In genomic region chr3:28267211-28267610, GRCm38 (mm10) we compare ENCODE assay signal across 18 mouse cellular contexts. TPM values are rescaled to one million over a fixed set of nuclear protein-coding genes. Genes with fewer than 3 reads are reported as not detected.
DNase-seq lines count a peak whose midpoint lies in the region; ATAC-seq lines count a peak whose summit lies in the region.
"Had no signal": no experiment of that assay in that cellular context is flagged by ENCODE, and none has a peak within 500 bp of the region (broad histone marks: within the 10 kb centered on the region; RNA-seq: fewer than 3 reads in every experiment).

No protein-coding gene starts in this region.

- no peaks in the 10 kb centered on the region for H3K36me3 ChIP-seq in forebrain, embryonic 14.5 days (ENCODE audit: control insufficient read depth, insufficient read depth, low read length)
- no peaks in the 10 kb centered on the region for H3K36me3 ChIP-seq in forebrain, embryonic 12.5 days (replicated peaks)
- no peaks in the 10 kb centered on the region for H3K36me3 ChIP-seq in midbrain, embryonic 14.5 days (ENCODE audit: control insufficient read depth, insufficient read depth, low read length)
- no peaks in the 10 kb centered on the region for H3K36me3 ChIP-seq in midbrain, embryonic 11.5 days (ENCODE audit: control insufficient read depth, insufficient read depth, low read length)
- H3K36me3 ChIP-seq: kidney, embryonic 15.5 days; limb, embryonic 10.5 days had no signal

- H3K27ac ChIP-seq in forebrain, embryonic 14.5 days (ENCODE audit: low read depth, low read length): no peak overlapping the region
- no peak overlapping the region for H3K27ac ChIP-seq in forebrain, embryonic 12.5 days
- H3K27ac ChIP-seq in midbrain, embryonic 14.5 days (replicated peaks; ENCODE audit: low read depth, low read length): no peak overlapping the region
- H3K27ac ChIP-seq in midbrain, embryonic 11.5 days (ENCODE audit: low read depth, low read length): no peak overlapping the region
- H3K27ac ChIP-seq: kidney, embryonic 15.5 days; limb, embryonic 10.5 days had no signal

- no peak overlapping the region for H3K9ac ChIP-seq in forebrain, embryonic 14.5 days (ENCODE audit: low read length)
- H3K9ac ChIP-seq in forebrain, embryonic 12.5 days: no peak overlapping the region
- H3K9ac ChIP-seq in midbrain, embryonic 14.5 days (replicated peaks; ENCODE audit: low read length): no peak overlapping the region
- no peak overlapping the region for H3K9ac ChIP-seq in midbrain, embryonic 11.5 days (ENCODE audit: low read length)
- H3K9ac ChIP-seq: kidney, embryonic 15.5 days had no signal

- no peaks in the 10 kb centered on the region for H3K27me3 ChIP-seq in forebrain, embryonic 14.5 days (replicated peaks; ENCODE audit: control insufficient read depth, insufficient read depth, low read length)
- no peaks in the 10 kb centered on the region; the same call in 1 of the 2 replicates for H3K27me3 ChIP-seq in forebrain, embryonic 12.5 days
- H3K27me3 ChIP-seq in midbrain, embryonic 14.5 days (ENCODE audit: control insufficient read depth, insufficient read depth, low read length): no peaks in the 10 kb centered on the region
- H3K27me3 ChIP-seq in midbrain, embryonic 11.5 days (ENCODE audit: control insufficient read depth, insufficient read depth, low read length): no peaks in the 10 kb centered on the region; the same call in 1 of the 2 replicates

- ATAC-seq in forebrain, embryonic 14.5 days: no peak
- no peak for ATAC-seq in forebrain, embryonic 12.5 days (ENCODE audit: low FRiP score)
- ATAC-seq in midbrain, embryonic 14.5 days (ENCODE audit: low FRiP score, low TSS enrichment): no peak
- ATAC-seq in midbrain, embryonic 11.5 days (ENCODE audit: low FRiP score): no peak

- H3K4me2 ChIP-seq in forebrain, embryonic 14.5 days (ENCODE audit: low read length): peak overlapping the region; percentile 67
- no peak overlapping the region for H3K4me2 ChIP-seq in forebrain, embryonic 12.5 days
- H3K4me2 ChIP-seq in midbrain, embryonic 14.5 days (ENCODE audit: low read length): peak overlapping the region; percentile 70
- H3K4me2 ChIP-seq in midbrain, embryonic 11.5 days: no peak overlapping the region
- H3K4me2 ChIP-seq: heart, embryonic 11.5 days; kidney, embryonic 15.5 days; liver, embryonic 11.5 days had no signal

- H3K9me3 ChIP-seq in forebrain, embryonic 14.5 days (replicated peaks; ENCODE audit: control insufficient read depth, low read length): no peaks in the 10 kb centered on the region
- H3K9me3 ChIP-seq in forebrain, embryonic 12.5 days: no peaks in the 10 kb centered on the region
- no peaks in the 10 kb centered on the region for H3K9me3 ChIP-seq in midbrain, embryonic 14.5 days (ENCODE audit: control insufficient read depth, low read length)
- H3K9me3 ChIP-seq in midbrain, embryonic 11.5 days (ENCODE audit: control insufficient read depth, low read length): no peaks in the 10 kb centered on the region
- H3K9me3 ChIP-seq: kidney, embryonic 15.5 days; limb, embryonic 10.5 days had no signal

- no peak for DNase-seq in forebrain, embryonic 14.5 days (ENCODE audit: low spot score)
- no peak for DNase-seq in midbrain, embryonic 14.5 days
- DNase-seq in midbrain, embryonic 11.5 days (ENCODE audit: low spot score, missing footprints): no peak
- peak; percentile 5 for DNase-seq in mesoderm, embryonic 11.5 days (ENCODE audit: low read depth, low spot score)
- DNase-seq in skeletal muscle tissue, adult 2 months (ENCODE audit: low read depth, low spot score): peak; percentile 45
- DNase-seq in kidney, postnatal 25 days: no peak
- DNase-seq in adrenal gland, adult 18-20 months (ENCODE audit: low spot score in 2 of 2): no peak
- DNase-seq: adrenal gland, adult 8-10 months; cerebellum, adult 2 months; gastrocnemius, postnatal 25 days; heart, postnatal 14 days; lung, adult 2 months; lung, postnatal 36 days had no signal

- H3K4me1 ChIP-seq in forebrain, embryonic 14.5 days (ENCODE audit: control insufficient read depth, insufficient read depth, low read length): peaks cover 28% of the 10 kb centered on the region
- peaks cover 57% of the 10 kb centered on the region for H3K4me1 ChIP-seq in forebrain, embryonic 12.5 days
- H3K4me1 ChIP-seq in midbrain, embryonic 14.5 days (ENCODE audit: control insufficient read depth, insufficient read depth, low read length): peaks cover 42% of the 10 kb centered on the region
- H3K4me1 ChIP-seq in midbrain, embryonic 11.5 days (ENCODE audit: control insufficient read depth, insufficient read depth, low read length): peaks cover 7% of the 10 kb centered on the region

- no peak overlapping the region for H3K4me3 ChIP-seq in forebrain, embryonic 14.5 days (ENCODE audit: low read depth, low read length)
- no peak overlapping the region for H3K4me3 ChIP-seq in forebrain, embryonic 12.5 days (replicated peaks)
- peak overlapping the region; percentile 83; the same call in 1 of the 2 replicates for H3K4me3 ChIP-seq in midbrain, embryonic 14.5 days (replicated peaks; ENCODE audit: low read depth, low read length)
- no peak overlapping the region for H3K4me3 ChIP-seq in midbrain, embryonic 11.5 days (ENCODE audit: low read depth, low read length)
- H3K4me3 ChIP-seq: kidney, embryonic 15.5 days; limb, embryonic 10.5 days had no signal

- WGBS in forebrain, embryonic 14.5 days: 80% methylated on average over 7 of the region's 7 CpGs
- 65% methylated on average over 7 of the region's 7 CpGs for WGBS in forebrain, embryonic 12.5 days
- WGBS in midbrain, embryonic 14.5 days: 64% methylated on average over 7 of the region's 7 CpGs
- WGBS in midbrain, embryonic 11.5 days: 68% methylated on average over 7 of the region's 7 CpGs

RNA-seq across cellular contexts. Expression of gene Tnik, which starts 4.2 kb away (rescaled TPM):
- polyA plus RNA-seq in forebrain, embryonic 14.5 days (2014; fragmentation: Nextera tagmentation; extraction: Ambion mirVana): 55.7 and 83.6 TPM in 2 replicates
- polyA plus RNA-seq in forebrain, embryonic 12.5 days (2016; fragmentation: Nextera tagmentation; extraction: Ambion mirVana): 36.2 and 37.8 TPM in 2 replicates
- 84.3 and 114 TPM in 2 replicates for polyA plus RNA-seq in midbrain, embryonic 14.5 days (2014; fragmentation: Nextera tagmentation; extraction: Ambion mirVana)
- 19.9 and 21.2 TPM in 2 replicates for polyA plus RNA-seq in midbrain, embryonic 11.5 days (2014; fragmentation: Nextera tagmentation; extraction: Ambion mirVana)
- 10 to 100 TPM in 1 of 2 experiments, 1 to 10 TPM in 1; 7.7 to 14.8 TPM for total RNA-seq in adrenal gland, adult 18-20 months (2021)

Comparison
In these comparisons a context has a peak if more than half of its experiments do, and no peak if none do; other contexts are left out.
1. H3K4me2 ChIP-seq: peak in forebrain, embryonic 14.5 days (single experiment) and midbrain, embryonic 14.5 days (single experiment); none in forebrain, embryonic 12.5 days (single experiment) and midbrain, embryonic 11.5 days (single experiment).
2. DNase-seq: peak in mesoderm, embryonic 11.5 days (single experiment) and skeletal muscle tissue, adult 2 months (single experiment); none in forebrain, embryonic 14.5 days (single experiment), midbrain, embryonic 14.5 days (single experiment), midbrain, embryonic 11.5 days (single experiment), kidney, postnatal 25 days (0 of 2) and adrenal gland, adult 18-20 months (0 of 2).